Mouse (Mus musculus) heart, adult 2 months (tissue): ENCODE measurements at regions not wholly inside any gene's neighbourhood (a gene's known extent, or its start where the extent isn't known, plus 50 kb on each side); places are given as distances from the start of the nearest gene placed in this dataset.
A peak's percentile ranks its signal among the peaks of the same experiment; 100 is the strongest.

Experiments
- DNase-seq, 2 experiments: peaks; one replicate each; pipeline ENCODE4 v3.0.0; 2021
- H3K27ac ChIP-seq: fragments of 200-600 bp; 2 replicates; pipeline ENCODE4 v1.8.1; 2022
- H3K27me3 ChIP-seq: fragments of 200-500 bp; 2 replicates; pipeline ENCODE4 v1.6.1; 2012; ENCODE audit warnings: mild to moderate bottlenecking, low read length, inconsistent platforms, mixed read lengths; ENCODE audit not compliant: control insufficient read depth, insufficient read depth
- H3K36me3 ChIP-seq: fragments of 200-500 bp; 2 replicates; pipeline ENCODE4 v1.6.1; 2012; ENCODE audit warnings: low read length, inconsistent platforms; ENCODE audit not compliant: control insufficient read depth, insufficient read depth
- H3K4me1 ChIP-seq: fragments of 200-500 bp; 2 replicates; pipeline ENCODE4 v1.6.1; 2011; ENCODE audit warnings: low read length; ENCODE audit not compliant: control insufficient read depth, insufficient read depth
- H3K4me3 ChIP-seq: fragments of 200-600 bp; 2 replicates; pipeline ENCODE4 v1.8.1; 2022
- H3K79me2 ChIP-seq: fragments of 200-500 bp; replicated peaks from 2 replicates; pipeline ENCODE4 v1.6.1; 2012; ENCODE audit warnings: mild to moderate bottlenecking, inconsistent platforms, low read length, moderate library complexity, mixed read lengths; ENCODE audit not compliant: control insufficient read depth, insufficient read depth
- H3K9ac ChIP-seq: fragments of 200-500 bp; 2 replicates; pipeline ENCODE4 v1.6.1; 2012; ENCODE audit warnings: low read depth, mild to moderate bottlenecking, control low read depth, inconsistent platforms, low read length, mixed read lengths
- CTCF ChIP-seq: fragments of 200-600 bp; IDR thresholded peaks from 2 replicates; pipeline ENCODE4 v1.8.1; 2022; ENCODE audit warnings: antibody characterized with exemption, mild to moderate bottlenecking, moderate library complexity
- EP300 ChIP-seq: fragments of 200-500 bp; IDR thresholded peaks from 2 replicates; pipeline ENCODE4 v1.6.1; 2011; ENCODE audit warnings: low read depth, low read length, control low read depth; ENCODE audit not compliant: insufficient read depth
- POLR2A ChIP-seq: fragments of 200-500 bp; IDR thresholded peaks from 2 replicates; pipeline ENCODE4 v1.6.1; 2011; ENCODE audit warnings: mild to moderate bottlenecking, low read depth, low read length, control low read depth; ENCODE audit not compliant: insufficient read depth
- WGBS: fragments of 180-500 bp; shearing (Covaris S2); methylation state at CpG from one replicate; pipeline ENCODE4 v1.1.7; 2018; 5-methylcytosine and 5-hydroxymethylcytosine counted together
- intact Hi-C: fragments of 180-260 bp; cut with DNase I; formaldehyde crosslinking; loops from one replicate; pipeline ENCODE4 v1.15.1; 2025

DNA sequence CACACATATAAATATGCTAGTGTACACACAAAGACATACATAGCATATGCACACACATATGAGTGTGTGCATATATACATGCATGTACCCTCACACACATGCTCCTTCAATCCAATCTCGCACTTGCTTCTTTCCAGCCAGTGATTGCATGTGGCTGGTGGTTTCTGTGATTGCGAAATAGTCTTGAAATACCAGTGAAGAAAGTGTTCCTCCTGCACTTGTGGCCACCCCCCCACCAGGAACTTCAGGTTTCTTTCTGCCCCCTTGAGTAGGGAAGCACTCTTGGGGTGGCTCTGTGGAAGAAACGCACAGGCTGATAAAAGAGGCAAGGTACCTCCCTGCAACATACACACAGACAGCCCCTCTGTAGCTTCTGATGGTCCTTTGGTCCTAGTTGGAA, 283.6 kb upstream of the Klf4 start:
- H3K9ac ChIP-seq, result no peak overlapping the region
- intact Hi-C loops, result no loop called here
- no peaks in the 10 kb centered on the region for H3K79me2 ChIP-seq
- H3K27me3 ChIP-seq, result no peaks in the 10 kb centered on the region
- H3K4me1 ChIP-seq, result no peaks in the 10 kb centered on the region
- peak in 1 of 2 experiments; percentile 27 for DNase-seq
- H3K4me3 ChIP-seq, result no peak overlapping the region
- no peak overlapping the region for H3K27ac ChIP-seq
- 82% methylated on average over 3 of the region's 3 CpGs for WGBS
- no peaks in the 10 kb centered on the region for H3K36me3 ChIP-seq
- TF ChIP-seq EP300 (no peak), POLR2A (no peak), CTCF (no peak)

- Histone ChIP-seq H3K79me2 (no peaks in the 10 kb centered on the region), H3K4me3 (no peak overlapping the region), H3K4me1 (peaks cover 3% of the 10 kb centered on the region), H3K36me3 (no peaks in the 10 kb centered on the region), H3K27ac (no peak overlapping the region), H3K27me3 (no peaks in the 10 kb centered on the region), H3K9ac (no peak overlapping the region)
- no peak for DNase-seq
- no peak for TF ChIP-seq CTCF
- no peak for TF ChIP-seq POLR2A
- no peak for TF ChIP-seq EP300
- intact Hi-C loops, result no loop called here
- WGBS, result 62% methylated on average over 8 of the region's 8 CpGs
These were observed 280.6 kb upstream of the Klf4 start for GRCm38 (mm10) chr4:55812846-55813245.

DNA sequence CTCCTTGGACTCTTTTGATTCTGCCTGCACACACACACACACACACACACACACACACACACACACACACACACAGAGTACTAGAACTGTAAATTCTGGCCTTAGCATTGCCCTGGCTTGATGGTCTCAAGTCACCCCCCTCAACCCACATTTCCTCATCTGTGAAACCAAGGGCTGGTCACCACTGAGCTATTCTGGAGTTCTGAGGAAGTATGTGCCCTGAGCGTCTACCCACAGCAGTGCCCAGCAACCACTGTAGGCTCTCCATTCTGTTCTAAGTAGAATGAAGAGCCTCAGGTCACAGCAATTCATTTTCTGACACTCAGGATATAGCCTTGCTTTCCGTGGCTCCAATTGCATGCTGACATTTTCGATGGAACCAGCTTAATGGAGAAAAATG, 279.4 kb upstream of the Klf4 start:
- Histone ChIP-seq H3K27ac (no peak overlapping the region), H3K27me3 (no peaks in the 10 kb centered on the region), H3K36me3 (no peaks in the 10 kb centered on the region), H3K9ac (no peak overlapping the region), H3K4me1 (peaks cover 3% of the 10 kb centered on the region), H3K79me2 (no peaks in the 10 kb centered on the region), H3K4me3 (no peak overlapping the region)
- WGBS, result 87% methylated on average over 3 of the region's 3 CpGs
- no peak for DNase-seq
- no peak for TF ChIP-seq CTCF
- TF ChIP-seq POLR2A, result no peak
- TF ChIP-seq EP300, result no peak
- intact Hi-C loops, result no loop called here

- no peaks in the 10 kb centered on the region for H3K27me3 ChIP-seq
- DNase-seq, result no peak
- WGBS, result 42% methylated on average over 5 of the region's 5 CpGs
- H3K4me1 ChIP-seq, result peaks cover 3% of the 10 kb centered on the region
- no peak for TF ChIP-seq POLR2A
- no peak for TF ChIP-seq CTCF
- TF ChIP-seq EP300, result no peak
- H3K27ac ChIP-seq, result no peak overlapping the region
- no peaks in the 10 kb centered on the region for H3K79me2 ChIP-seq
- intact Hi-C loops, result no loop called here
- no peak overlapping the region for H3K9ac ChIP-seq
- H3K4me3 ChIP-seq, result no peak overlapping the region
- H3K36me3 ChIP-seq, result no peaks in the 10 kb centered on the region
These were observed 276.2 kb upstream of the Klf4 start for GRCm38 (mm10) chr4:55808501-55808900.

GRCm38 (mm10) chr4:55806799-55807198, 274.5 kb upstream of the Klf4 start:
- Histone ChIP-seq H3K9ac (no peak overlapping the region), H3K79me2 (no peaks in the 10 kb centered on the region), H3K36me3 (no peaks in the 10 kb centered on the region), H3K27ac (no peak overlapping the region), H3K4me1 (peaks cover 3% of the 10 kb centered on the region), H3K27me3 (no peaks in the 10 kb centered on the region), H3K4me3 (no peak overlapping the region)
- 0 out of 2 replicates have a peak, but pooled peaks have one; percentile 25 for TF ChIP-seq EP300
- TF ChIP-seq POLR2A, result no peak
- 68% methylated on average over 3 of the region's 3 CpGs for WGBS
- DNase-seq, result no peak
- intact Hi-C loops, result no loop called here

GRCm38 (mm10) chr4:55805255-55806051, 273.2 kb upstream of the Klf4 start:
- Histone ChIP-seq H3K4me1 (peaks cover 3% of the 10 kb centered on the region), H3K79me2 (no peaks in the 10 kb centered on the region), H3K4me3 (no peak overlapping the region), H3K27ac (no peak overlapping the region), H3K36me3 (no peaks in the 10 kb centered on the region), H3K9ac (no peak overlapping the region), H3K27me3 (no peaks in the 10 kb centered on the region)
- no peak for TF ChIP-seq EP300
- TF ChIP-seq CTCF, result no peak
- TF ChIP-seq POLR2A, result no peak
- intact Hi-C loops, result no loop called here
- DNase-seq, result no peak
- 86% methylated on average over 6 of the region's 6 CpGs for WGBS
